Mouse (Mus musculus) Patski (cell line): Measurements from ENCODE around the gene Ppbp. TPM values are rescaled to one million over a fixed set of nuclear protein-coding genes. Genes with fewer than 3 reads are reported as not detected.
"Not testable (repeated sequence)": the region's sequence is repeated elsewhere in the genome, so short reads cannot be mapped to it uniquely, and the experiment has no call there.

Experiments used
- ATAC-seq: fragments of 100-300 bp; one replicate; pipeline ENCODE4 v1.8.0; 2021
- CTCF ChIA-PET: fragments of 350-600 bp; sonication (Branson Sonifier 250); formaldehyde crosslinking; loops from one replicate; lab custom pipeline; 2022; ENCODE audit warnings: inconsistent platforms; lab: Charles Lee
- POLR2A ChIA-PET: fragments of 350-600 bp; sonication (Branson Sonifier 250); formaldehyde crosslinking; loops from one replicate; lab custom pipeline; 2022; ENCODE audit warnings: antibody characterized with exemption, inconsistent platforms; lab: Charles Lee
- DNase-seq: peaks from one replicate; pipeline ENCODE4 v3.0.0-alpha.2; 2011; ENCODE audit warnings: low read depth, low spot score
- H3K27me3 ChIP-seq: fragments of 371-371 bp; one replicate; pipeline ENCODE4 v1.5.1; 2021
- CTCF ChIP-seq: fragments of 100-300 bp; IDR thresholded peaks from one replicate; pipeline ENCODE4 v1.5.1; 2021
- in situ Hi-C: fragments of 300-500 bp; cut with MboI; formaldehyde crosslinking; loops from 3 replicates; pipeline ENCODE4 v1.11.1; 2018; ENCODE audit warnings: low pct_unique_long_range_greater_than_20kb, mixed read lengths
- polyA plus RNA-seq: library from polyadenylated mRNA; unstranded; gene quantifications from one replicate; pipeline ENCODE4 v1.2.3, GENCODE M21; 2021

Ppbp gene
- polyA plus RNA-seq, 1 experiment from 2014 or later = 41.7 TPM

GRCm38 (mm10) chr5:90785659-90786588 is 17.6 kb downstream of the Ppbp start, which contains the start of gene Cxcl3:
Gene Cxcl3, plus strand, starts transcription at chr5:90786103.
- ChIA-PET POLR2A (no interaction called here), CTCF (interaction anchor here (0.6 to 3.2 kb wide), 15 partner anchors 13 to 126 kb away, joined by 3 to 39 read pairs (median 4); partner anchors contain the start of genes Cxcl5 and Pf4)
- peak; percentile 72 for TF ChIP-seq CTCF
- no peak for DNase-seq
- no peaks in the 10 kb centered on the region for H3K27me3 ChIP-seq
- in situ Hi-C loops = loop anchor here (5.0 kb wide), 1 partner anchor 129 kb away; no protein-coding TSS in a partner anchor
- ATAC-seq = peak; percentile 17

GRCm38 (mm10) chr5:90788114-90788513 is 19.8 kb downstream of the Ppbp start:
- POLR2A ChIA-PET = interaction anchor here (1.4 kb wide), 1 partner anchor 18 kb away, joined by 5 read pairs; no protein-coding TSS in a partner anchor
- ATAC-seq (no peak), DNase-seq (no peak)
- peak; percentile 75 for TF ChIP-seq CTCF
- in situ Hi-C loops = loop anchor here (5.0 kb wide), 1 partner anchor 131 kb away; no protein-coding TSS in a partner anchor
- H3K27me3 ChIP-seq = no peaks in the 10 kb centered on the region
- CTCF ChIA-PET = interaction anchor here (0.7 to 1.9 kb wide), 8 partner anchors 9 to 130 kb away, joined by 3 to 18 read pairs (median 3); partner anchors contain the start of gene Cxcl5

- H3K27me3 ChIP-seq = no peaks in the 10 kb centered on the region
- POLR2A ChIA-PET = interaction anchor here (1.4 kb wide), 1 partner anchor 17 kb away, joined by 5 read pairs; no protein-coding TSS in a partner anchor
- no peak for DNase-seq
- no peak for TF ChIP-seq CTCF
- no peak for ATAC-seq
- CTCF ChIA-PET = interaction anchor here (0.9 to 1.9 kb wide), 3 partner anchors 8 to 128 kb away, joined by 4 to 18 read pairs (median 5); no protein-coding TSS in a partner anchor
- in situ Hi-C loops = loop anchor here (5.0 to 10.0 kb wide), 2 partner anchors 115 to 132 kb away; partner anchors contain the start of gene Cxcl2
These were observed 21.2 kb downstream of the Ppbp start for GRCm38 (mm10) chr5:90789306-90790073.

GRCm38 (mm10) chr5:90790074-90790502 is 21.8 kb downstream of the Ppbp start:
- ChIA-PET CTCF (interaction anchor here (1.5 to 1.8 kb wide), 2 partner anchors 44 to 110 kb away, joined by 4 to 5 read pairs; no protein-coding TSS in a partner anchor), POLR2A (no interaction called here)
- in situ Hi-C loops = loop anchor here (10.0 kb wide), 1 partner anchor 115 kb away; the partner anchor contains the start of gene Cxcl2
- no peak for TF ChIP-seq CTCF
- no peak for ATAC-seq
- no peaks in the 10 kb centered on the region for H3K27me3 ChIP-seq
- DNase-seq = no peak

GRCm38 (mm10) chr5:90794195-90794625 is 25.9 kb downstream of the Ppbp start, which contains the start of gene Cxcl15:
Gene Cxcl15, plus strand, starts transcription at chr5:90794534.
- DNase-seq (no peak), ATAC-seq (no peak)
- ChIA-PET POLR2A (no interaction called here), CTCF (interaction anchor here (1.1 to 1.5 kb wide), 3 partner anchors 76 to 133 kb away, joined by 3 to 4 read pairs (median 3); no protein-coding TSS in a partner anchor)
- TF ChIP-seq CTCF = no peak
- no peaks in the 10 kb centered on the region for H3K27me3 ChIP-seq
- in situ Hi-C loops = loop anchor here (10.0 kb wide), 1 partner anchor 111 kb away; the partner anchor contains the start of gene Cxcl2

- in situ Hi-C loops = loop anchor here (10.0 kb wide), 1 partner anchor 109 kb away; the partner anchor contains the start of gene Cxcl2
- POLR2A ChIA-PET, DNase-seq, ATAC-seq, H3K27me3 ChIP-seq: not testable (repeated sequence)
- CTCF ChIA-PET = interaction anchor here (0.7 to 1.3 kb wide), 2 partner anchors 16 to 72 kb away, joined by 3 read pairs; no protein-coding TSS in a partner anchor
These were observed 27.1 kb downstream of the Ppbp start for GRCm38 (mm10) chr5:90795392-90795791.

GRCm38 (mm10) chr5:90804574-90804973 is 36.3 kb downstream of the Ppbp start:
- CTCF ChIA-PET = interaction anchor here (1.1 to 1.7 kb wide), 3 partner anchors 15 to 59 kb away, joined by 4 to 5 read pairs (median 4); no protein-coding TSS in a partner anchor
- no peak for DNase-seq
- no peak for ATAC-seq
- POLR2A ChIA-PET = no interaction called here
- in situ Hi-C loops = no loop called here
- no peaks in the 10 kb centered on the region for H3K27me3 ChIP-seq
- no peak for TF ChIP-seq CTCF

- DNase-seq (no peak), ATAC-seq (no peak)
- H3K27me3 ChIP-seq = no peaks in the 10 kb centered on the region
- CTCF ChIA-PET = no interaction called here
- POLR2A ChIA-PET = interaction anchor here (1.5 kb wide), 1 partner anchor 17 kb away, joined by 5 read pairs; no protein-coding TSS in a partner anchor
- TF ChIP-seq CTCF = no peak
- in situ Hi-C loops = no loop called here
These were observed 37.7 kb downstream of the Ppbp start for GRCm38 (mm10) chr5:90806050-90806449.

- ChIA-PET POLR2A (no interaction called here), CTCF (interaction anchor here (1.1 to 2.8 kb wide), 5 partner anchors 14 to 146 kb away, joined by 3 to 12 read pairs (median 4); partner anchors contain the start of gene Cxcl2)
- H3K27me3 ChIP-seq = no peaks in the 10 kb centered on the region
- ATAC-seq = no peak
- TF ChIP-seq CTCF = no peak
- no peak for DNase-seq
- in situ Hi-C loops = no loop called here
These were observed 39.0 kb downstream of the Ppbp start for GRCm38 (mm10) chr5:90807176-90807950.

Other genes starting within 250 kb of the Ppbp start
- 0.14 TPM for gene Afm, start 249.6 kb upstream of the Ppbp start, polyA plus RNA-seq
- gene 5830473C10Rik, start 207.4 kb upstream of the Ppbp start, polyA plus RNA-seq = 0.06 TPM
- gene Rassf6, start 127.9 kb upstream of the Ppbp start, polyA plus RNA-seq = 3.9 TPM
- gene Cxcl5, start 9.2 kb upstream of the Ppbp start, polyA plus RNA-seq = 11.9 TPM
- gene Pf4, start 3.9 kb downstream of the Ppbp start, polyA plus RNA-seq = not detected
- gene Cxcl3, start 17.6 kb downstream of the Ppbp start, polyA plus RNA-seq = not detected
- 0.04 TPM for gene Cxcl15, start 26.0 kb downstream of the Ppbp start, polyA plus RNA-seq
- gene Cxcl1, start 122.7 kb downstream of the Ppbp start, polyA plus RNA-seq = 86.7 TPM
- gene Cxcl2, start 135.4 kb downstream of the Ppbp start, polyA plus RNA-seq = 0.24 TPM
- gene Mthfd2l, start 162.6 kb downstream of the Ppbp start, polyA plus RNA-seq = 30.6 TPM